26 mouse cellular contexts compared by ENCODE assay signal in genomic region chr13:115067968-115068330, GRCm38 (mm10). TPM values are rescaled to one million over a fixed set of nuclear protein-coding genes. Genes with fewer than 3 reads are reported as not detected.
DNase-seq lines count a peak whose midpoint lies in the region; ATAC-seq and TF ChIP-seq lines count a peak whose summit lies in the region.
"Had no signal": no experiment of that assay in that cellular context is flagged by ENCODE, and none has a peak within 500 bp of the region (broad histone marks: within the 10 kb centered on the region; RNA-seq: fewer than 3 reads in every experiment).

No protein-coding gene starts in this region.

- H3K9me3 ChIP-seq in kidney, embryonic 15.5 days (replicated peaks) = no peaks in the 10 kb centered on the region
- no peaks in the 10 kb centered on the region for H3K9me3 ChIP-seq in liver, embryonic 11.5 days (ENCODE audit: control insufficient read depth, low read length)
- H3K9me3 ChIP-seq: embryonic facial prominence, embryonic 12.5 days; embryonic facial prominence, embryonic 15.5 days; forebrain, embryonic 15.5 days; heart, embryonic 10.5 days; heart, embryonic 13.5 days had no signal

- no peak overlapping the region for H3K9ac ChIP-seq in kidney, embryonic 15.5 days
- no peak overlapping the region for H3K9ac ChIP-seq in liver, embryonic 11.5 days (ENCODE audit: low read depth, low read length)
- H3K9ac ChIP-seq: embryonic facial prominence, embryonic 12.5 days; embryonic facial prominence, embryonic 15.5 days; forebrain, embryonic 15.5 days; heart, embryonic 13.5 days; hindbrain, embryonic 14.5 days had no signal

- no peak overlapping the region for H3K4me3 ChIP-seq in kidney, embryonic 15.5 days (replicated peaks)
- no peak overlapping the region for H3K4me3 ChIP-seq in liver, embryonic 11.5 days (ENCODE audit: low read depth, low read length)
- H3K4me3 ChIP-seq: embryonic facial prominence, embryonic 12.5 days; embryonic facial prominence, embryonic 15.5 days; forebrain, embryonic 15.5 days; heart, adult 2 months; heart, embryonic 10.5 days; heart, embryonic 13.5 days had no signal

- 72% methylated on average over 1 of the region's 1 CpGs for WGBS in kidney, embryonic 15.5 days
- WGBS in liver, embryonic 11.5 days = 81% methylated on average over 1 of the region's 1 CpGs

- peaks cover 13% of the 10 kb centered on the region; the same call in 1 of the 2 replicates for H3K4me1 ChIP-seq in kidney, embryonic 15.5 days
- H3K4me1 ChIP-seq in liver, embryonic 11.5 days (replicated peaks; ENCODE audit: control insufficient read depth, insufficient read depth, low read length) = no peaks in the 10 kb centered on the region
- H3K4me1 ChIP-seq: embryonic facial prominence, embryonic 12.5 days; embryonic facial prominence, embryonic 15.5 days; forebrain, embryonic 15.5 days; heart, embryonic 10.5 days had no signal

- TF ChIP-seq CTCF in Patski (IDR thresholded peaks at IDR 0.05) = no peak

- no peaks in the 10 kb centered on the region for H3K27me3 ChIP-seq in kidney, embryonic 15.5 days
- H3K27me3 ChIP-seq in Patski = no peaks in the 10 kb centered on the region
- H3K27me3 ChIP-seq in liver, embryonic 11.5 days (replicated peaks; ENCODE audit: control insufficient read depth, insufficient read depth, low read length) = no peaks in the 10 kb centered on the region
- H3K27me3 ChIP-seq: embryonic facial prominence, embryonic 12.5 days; embryonic facial prominence, embryonic 15.5 days; forebrain, embryonic 15.5 days; heart, embryonic 13.5 days had no signal

- DNase-seq in kidney, postnatal 10 days = no peak
- DNase-seq in Patski (ENCODE audit: low read depth, low spot score) (no peak), adipocyte (ENCODE audit: low spot score) (peak; percentile 48)
- no peak for DNase-seq in liver, embryonic 11.5 days (ENCODE audit: low spot score)
- no peak for DNase-seq in left cerebral cortex, postnatal 36 days (ENCODE audit: low spot score in 2 of 2)
- DNase-seq: adrenal gland, postnatal 10 days; adrenal gland, postnatal 36 days; cerebellum, adult 18-20 months; cerebellum, adult 9-10 months; cerebellum, postnatal 14 days; gastrocnemius, postnatal 25 days; heart, adult 2 months; heart, postnatal 14 days; heart, postnatal 4 days had no signal

- in situ Hi-C loops in Patski (cut with MboI; ENCODE audit: low pct_unique_long_range_greater_than_20kb) = no loop called here

- CTCF ChIA-PET in Patski (lab: Charles Lee) = interaction anchor here (2.0 kb wide), 1 partner anchor 15 kb away, joined by 7 read pairs; no protein-coding TSS in a partner anchor

- H3K4me2 ChIP-seq in kidney, embryonic 15.5 days = no peak overlapping the region
- H3K4me2 ChIP-seq in liver, embryonic 11.5 days = no peak overlapping the region
- H3K4me2 ChIP-seq: embryonic facial prominence, embryonic 12.5 days; embryonic facial prominence, embryonic 15.5 days; forebrain, embryonic 15.5 days; heart, embryonic 13.5 days; hindbrain, embryonic 14.5 days had no signal

- no peaks in the 10 kb centered on the region for H3K36me3 ChIP-seq in kidney, embryonic 15.5 days
- H3K36me3 ChIP-seq in liver, embryonic 11.5 days (ENCODE audit: control insufficient read depth, insufficient read depth, low read length) = no peaks in the 10 kb centered on the region
- H3K36me3 ChIP-seq: embryonic facial prominence, embryonic 12.5 days; embryonic facial prominence, embryonic 15.5 days; forebrain, embryonic 15.5 days; heart, embryonic 10.5 days had no signal

- intact Hi-C loops in left cerebral cortex, postnatal 36 days (cut with DNase I) = no loop called here

- POLR2A ChIA-PET in Patski (lab: Charles Lee) = interaction anchor here (1.7 kb wide), 1 partner anchor 11 kb away, joined by 4 read pairs; no protein-coding TSS in a partner anchor

- peak overlapping the region; percentile 68 for H3K27ac ChIP-seq in kidney, embryonic 15.5 days
- H3K27ac ChIP-seq in liver, embryonic 11.5 days (ENCODE audit: low read depth, low read length) = no peak overlapping the region
- H3K27ac ChIP-seq: embryonic facial prominence, embryonic 12.5 days; embryonic facial prominence, embryonic 15.5 days; forebrain, embryonic 15.5 days; heart, adult 2 months; heart, embryonic 10.5 days; heart, embryonic 13.5 days; hindbrain, embryonic 14.5 days; hindbrain, postnatal 0 days had no signal

- no peak for ATAC-seq in kidney, embryonic 15.5 days (replicated peaks; ENCODE audit: low FRiP score)
- peak; percentile 65 for ATAC-seq in Patski
- ATAC-seq in megakaryocyte, adult 5-6 weeks (ENCODE audit: poor library complexity, severe bottlenecking) = peak; percentile 78
- ATAC-seq in liver, embryonic 11.5 days (replicated peaks; ENCODE audit: low FRiP score) = no peak
- ATAC-seq: activated CD4-positive, CD25-positive, alpha-beta regulatory T cell, adult 4 months; CD4-positive, CD25-positive, alpha-beta regulatory T cell, adult 4 months; forebrain, embryonic 15.5 days; hindbrain, postnatal 0 days had no signal

RNA-seq across cellular contexts. Expression of gene Pelo, which starts 22.0 kb away (rescaled TPM):
- 5.7 and 6.5 TPM in 2 replicates for polyA plus RNA-seq in kidney, embryonic 15.5 days (2015; fragmentation: Nextera tagmentation; extraction: Ambion mirVana)
- 34.9 TPM for polyA plus RNA-seq in Patski (2021)
- 7.8 and 11.6 TPM in 2 replicates for total RNA-seq in megakaryocyte, adult 5-6 weeks (2015)
- 5.7 and 7.0 TPM in 2 replicates for total RNA-seq in megakaryocyte, adult 5-6 weeks (2017)
- 10.0 and 10.9 TPM in 2 replicates for polyA plus RNA-seq in liver, embryonic 11.5 days (2014; fragmentation: Nextera tagmentation; extraction: Ambion mirVana)
- 10 to 100 TPM; 21.9 to 23.7 TPM for total RNA-seq in left cerebral cortex, postnatal 36 days (2021)

RNA-seq across cellular contexts. Expression of gene Gm49395, which starts 33.8 kb away (rescaled TPM):
- 7.0 and 9.2 TPM in 2 replicates for polyA plus RNA-seq in kidney, embryonic 15.5 days (2015; fragmentation: Nextera tagmentation; extraction: Ambion mirVana)
- polyA plus RNA-seq in Patski (2021) = 2.2 TPM
- total RNA-seq in megakaryocyte, adult 5-6 weeks (2015) = 12.9 and 14.0 TPM in 2 replicates
- 7.0 and 9.2 TPM in 2 replicates for total RNA-seq in megakaryocyte, adult 5-6 weeks (2017)
- polyA plus RNA-seq in liver, embryonic 11.5 days (2014; fragmentation: Nextera tagmentation; extraction: Ambion mirVana) = 2.0 and 3.7 TPM in 2 replicates
- 1 to 10 TPM; 1.7 to 3.5 TPM for total RNA-seq in left cerebral cortex, postnatal 36 days (2021)
- total RNA-seq: hindbrain, postnatal 0 days had no signal

RNA-seq across cellular contexts. Expression of gene Itga1, which starts 33.8 kb away (rescaled TPM):
- 23.0 and 26.8 TPM in 2 replicates for polyA plus RNA-seq in kidney, embryonic 15.5 days (2015; fragmentation: Nextera tagmentation; extraction: Ambion mirVana)
- polyA plus RNA-seq in Patski (2021) = 59.2 TPM
- 60.3 and 63.4 TPM in 2 replicates for total RNA-seq in megakaryocyte, adult 5-6 weeks (2015)
- 45.5 and 47.2 TPM in 2 replicates for total RNA-seq in megakaryocyte, adult 5-6 weeks (2017)
- polyA plus RNA-seq in liver, embryonic 11.5 days (2014; fragmentation: Nextera tagmentation; extraction: Ambion mirVana) = 3.9 and 4.3 TPM in 2 replicates
- total RNA-seq in left cerebral cortex, postnatal 36 days (2021) = 1 to 10 TPM; 5.8 to 7.7 TPM
- total RNA-seq: MEL had no signal

Comparison
In these comparisons a context has a peak if more than half of its experiments do, and no peak if none do; other contexts are left out.
1. ATAC-seq: peak in Patski (single experiment) and megakaryocyte, adult 5-6 weeks (single experiment); none in kidney, embryonic 15.5 days (single experiment) and liver, embryonic 11.5 days (single experiment).